Mouse (Mus musculus) kidney, embryonic 14.5 days (tissue): ENCODE results near the gene Abcc12. TPM values are rescaled to one million over a fixed set of nuclear protein-coding genes. Genes with fewer than 3 reads are reported as not detected.
A peak's percentile ranks its signal among the peaks of the same experiment; 100 is the strongest.

Experiments
- ATAC-seq: fragments of 200-750 bp; cut with Nextera tagmentation; 2 replicates; pipeline ENCODE4 v1.8.0; 2017; ENCODE audit warnings: moderate number of reproducible peaks, mild to moderate bottlenecking, moderate TSS enrichment, moderate library complexity; ENCODE audit not compliant: low FRiP score, low TSS enrichment
- H3K27ac ChIP-seq: fragments of 300-500 bp; sonication (generic); 2 replicates; pipeline ENCODE4 v1.5.1; 2014; ENCODE audit warnings: low read depth, mild to moderate bottlenecking, low read length, moderate library complexity, mixed read lengths
- H3K27me3 ChIP-seq: fragments of 300-500 bp; sonication (generic); 2 replicates; pipeline ENCODE4 v1.6.1; 2014; ENCODE audit warnings: mild to moderate bottlenecking, low read length; ENCODE audit not compliant: control insufficient read depth, insufficient read depth
- H3K36me3 ChIP-seq: fragments of 300-500 bp; sonication (generic); 2 replicates; pipeline ENCODE4 v1.6.1; 2014; ENCODE audit warnings: low read length, mixed read lengths; ENCODE audit not compliant: control insufficient read depth, insufficient read depth
- H3K4me1 ChIP-seq: fragments of 300-500 bp; sonication (generic); 2 replicates; pipeline ENCODE4 v1.6.1; 2014; ENCODE audit warnings: low read length, mixed read lengths; ENCODE audit not compliant: control insufficient read depth, insufficient read depth
- H3K4me2 ChIP-seq: fragments of 300-500 bp; sonication (generic); replicated peaks from 2 replicates; pipeline ENCODE4 v1.6.1; 2014; ENCODE audit warnings: low read depth, mild to moderate bottlenecking, low read length
- H3K4me3 ChIP-seq: fragments of 300-500 bp; sonication (generic); 2 replicates; pipeline ENCODE4 v1.5.1; 2014; ENCODE audit warnings: mild to moderate bottlenecking, low read length
- H3K9ac ChIP-seq: fragments of 300-500 bp; sonication (generic); 2 replicates; pipeline ENCODE4 v1.6.1; 2014; ENCODE audit warnings: low read depth, mild to moderate bottlenecking, low read length, moderate library complexity
- H3K9me3 ChIP-seq: fragments of 300-500 bp; sonication (generic); 2 replicates; pipeline ENCODE4 v1.6.1; 2016; ENCODE audit warnings: low read length; ENCODE audit not compliant: control insufficient read depth
- WGBS: fragments of 180-500 bp; shearing (Covaris S2); extraction: QIAGEN DNeasy Blood & Tissue Kit; methylation state at CpG from one replicate; pipeline ENCODE4 v1.1.7; 2014; 5-methylcytosine and 5-hydroxymethylcytosine counted together
- polyA plus RNA-seq: library from polyadenylated mRNA; unstranded; fragments of >200 nt; fragmentation: Nextera tagmentation; extraction: Ambion mirVana; gene quantifications from 2 replicates; pipeline ENCODE4 v1.2.1, GENCODE M21; 2014

The Abcc12 gene
- polyA plus RNA-seq, 1 experiment from 2014 or later, result 0.08 TPM

DNA sequence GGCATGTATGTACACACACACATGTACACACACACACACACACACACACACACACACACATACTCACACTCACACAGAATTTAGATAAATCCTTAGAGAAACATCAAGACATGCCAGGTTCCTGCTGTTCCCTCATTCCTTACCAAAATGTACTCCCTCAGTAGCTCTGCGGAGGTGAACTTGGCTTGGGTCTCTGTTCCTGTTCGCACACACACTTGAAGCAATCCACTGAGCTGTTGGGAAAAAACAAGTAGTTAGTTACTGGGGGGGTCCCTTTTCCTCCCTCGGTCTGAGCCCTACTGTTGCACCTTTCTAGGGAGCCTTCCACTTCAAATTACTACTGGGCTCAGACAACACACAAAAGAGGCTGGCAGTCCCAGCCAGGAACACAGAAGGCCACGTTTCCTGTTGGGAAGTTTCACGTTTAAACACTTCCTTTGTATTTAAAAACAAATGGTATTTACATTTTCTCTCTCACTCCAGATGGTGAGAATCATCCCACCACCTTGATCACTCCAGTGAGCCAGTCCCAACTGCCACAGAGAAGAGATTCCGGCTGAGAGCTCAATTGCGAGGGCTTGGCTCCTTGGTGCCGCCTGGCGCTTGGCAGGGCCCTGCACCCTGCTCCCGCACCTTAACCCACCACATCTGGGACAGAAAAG, 68.2 kb downstream of the Abcc12 start:
- Histone ChIP-seq H3K9me3 (no peaks in the 10 kb centered on the region), H3K4me2 (no peak overlapping the region), H3K27ac (no peak overlapping the region), H3K9ac (no peak overlapping the region), H3K4me1 (no peaks in the 10 kb centered on the region), H3K36me3 (no peaks in the 10 kb centered on the region), H3K27me3 (no peaks in the 10 kb centered on the region), H3K4me3 (no peak overlapping the region)
- WGBS, result 66% methylated on average over 10 of the region's 10 CpGs
- ATAC-seq, result no peak

GRCm38 (mm10) chr8:86501341-86501740, 79.1 kb downstream of the Abcc12 start:
- Histone ChIP-seq H3K9me3 (peaks cover 6% of the 10 kb centered on the region), H3K36me3 (no peaks in the 10 kb centered on the region), H3K4me1 (no peaks in the 10 kb centered on the region), H3K27me3 (no peaks in the 10 kb centered on the region), H3K4me2 (no peak overlapping the region), H3K27ac (no peak overlapping the region), H3K4me3 (no peak overlapping the region), H3K9ac (no peak overlapping the region)
- ATAC-seq, result no peak
- 81% methylated on average over 7 of the region's 7 CpGs for WGBS

DNA sequence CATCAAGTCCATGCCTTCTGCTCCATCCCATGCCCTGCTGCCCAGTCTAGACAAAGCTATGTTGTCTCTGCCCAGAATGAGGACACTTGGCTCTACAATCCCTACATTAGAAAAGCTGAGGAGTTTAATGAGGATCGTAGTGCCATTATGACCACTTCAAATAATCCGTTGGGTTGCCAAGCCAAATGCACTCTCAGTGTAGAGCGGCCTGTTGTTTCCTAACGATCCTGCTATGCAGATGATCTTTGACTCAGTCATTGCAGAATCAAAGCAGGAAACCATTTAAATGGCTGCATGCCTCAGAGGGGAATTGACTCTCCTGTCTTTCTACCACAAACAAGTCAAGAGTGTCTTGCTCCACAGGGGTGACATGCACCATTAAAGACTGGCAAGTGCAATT, 85.4 kb downstream of the Abcc12 start:
- Histone ChIP-seq H3K9ac (no peak overlapping the region), H3K4me3 (no peak overlapping the region), H3K4me1 (no peaks in the 10 kb centered on the region), H3K27ac (no peak overlapping the region), H3K4me2 (no peak overlapping the region), H3K36me3 (no peaks in the 10 kb centered on the region), H3K9me3 (no peaks in the 10 kb centered on the region), H3K27me3 (no peaks in the 10 kb centered on the region)
- ATAC-seq, result no peak
- WGBS, result 75% methylated on average over 4 of the region's 4 CpGs

DNA sequence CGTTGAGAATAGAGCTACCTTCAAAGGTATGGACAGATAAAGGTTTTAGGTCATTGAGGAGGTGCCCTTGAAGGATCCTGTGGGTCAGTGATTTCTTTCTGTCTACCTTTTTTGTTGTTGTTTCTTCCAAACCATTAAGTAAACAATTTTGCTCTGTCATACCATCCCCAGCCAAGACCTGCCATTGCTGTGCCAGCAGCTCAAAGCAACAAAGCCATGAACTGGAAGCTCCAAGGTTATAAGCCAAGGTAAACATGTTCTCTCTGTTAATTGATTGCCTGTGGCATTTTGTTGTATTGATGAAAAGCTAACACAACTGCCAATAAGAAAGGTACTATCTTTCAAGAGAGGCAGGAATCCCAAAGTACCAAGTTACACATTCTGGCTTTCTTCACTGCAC, 86.6 kb downstream of the Abcc12 start:
- no peak overlapping the region for H3K27ac ChIP-seq
- ATAC-seq, result no peak
- 74% methylated on average over 1 of the region's 1 CpGs for WGBS

GRCm38 (mm10) chr8:86485411-86485810, 95.1 kb downstream of the Abcc12 start:
- ATAC-seq, result no peak
- 87% methylated on average over 6 of the region's 6 CpGs for WGBS
- no peak overlapping the region for H3K4me2 ChIP-seq
- H3K4me1 ChIP-seq, result no peaks in the 10 kb centered on the region
- H3K27ac ChIP-seq, result no peak overlapping the region
- H3K9me3 ChIP-seq, result no peaks in the 10 kb centered on the region
- no peak overlapping the region for H3K4me3 ChIP-seq
- H3K9ac ChIP-seq, result no peak overlapping the region
- no peaks in the 10 kb centered on the region for H3K36me3 ChIP-seq
- no peaks in the 10 kb centered on the region for H3K27me3 ChIP-seq

More for the DNA sequence above, 86.6 kb downstream of the Abcc12 start:
- H3K27me3 ChIP-seq, result no peaks in the 10 kb centered on the region
- H3K4me2 ChIP-seq, result no peak overlapping the region
- H3K36me3 ChIP-seq, result no peaks in the 10 kb centered on the region
- no peaks in the 10 kb centered on the region for H3K9me3 ChIP-seq
- H3K4me3 ChIP-seq, result no peak overlapping the region
- H3K4me1 ChIP-seq, result no peaks in the 10 kb centered on the region
- no peak overlapping the region for H3K9ac ChIP-seq

DNA sequence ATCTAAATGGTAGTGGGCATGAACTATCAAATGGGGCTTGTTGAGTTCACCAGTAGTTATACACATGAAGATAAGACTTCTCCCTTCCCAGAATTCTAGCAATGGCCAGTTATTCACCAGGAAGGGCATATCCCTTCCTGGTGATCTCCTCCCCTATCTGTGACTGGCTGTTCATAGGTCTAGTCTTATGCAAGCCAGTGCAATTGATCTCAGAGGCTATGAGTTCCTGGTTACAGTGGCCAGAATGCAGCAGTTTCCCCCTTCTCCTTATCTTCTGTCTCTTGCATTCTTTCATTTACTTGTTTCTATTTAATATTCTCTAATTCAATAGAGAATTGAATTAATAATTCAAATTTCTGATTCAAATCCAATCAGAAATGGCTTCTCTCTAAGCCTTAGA, 96.2 kb downstream of the Abcc12 start:
- no peak overlapping the region for H3K27ac ChIP-seq
- ATAC-seq, result no peak
- H3K9ac ChIP-seq, result no peak overlapping the region
- H3K4me1 ChIP-seq, result no peaks in the 10 kb centered on the region
- H3K9me3 ChIP-seq, result no peaks in the 10 kb centered on the region
- H3K4me2 ChIP-seq, result no peak overlapping the region
- no peak overlapping the region for H3K4me3 ChIP-seq
- H3K27me3 ChIP-seq, result no peaks in the 10 kb centered on the region
- H3K36me3 ChIP-seq, result no peaks in the 10 kb centered on the region

DNA sequence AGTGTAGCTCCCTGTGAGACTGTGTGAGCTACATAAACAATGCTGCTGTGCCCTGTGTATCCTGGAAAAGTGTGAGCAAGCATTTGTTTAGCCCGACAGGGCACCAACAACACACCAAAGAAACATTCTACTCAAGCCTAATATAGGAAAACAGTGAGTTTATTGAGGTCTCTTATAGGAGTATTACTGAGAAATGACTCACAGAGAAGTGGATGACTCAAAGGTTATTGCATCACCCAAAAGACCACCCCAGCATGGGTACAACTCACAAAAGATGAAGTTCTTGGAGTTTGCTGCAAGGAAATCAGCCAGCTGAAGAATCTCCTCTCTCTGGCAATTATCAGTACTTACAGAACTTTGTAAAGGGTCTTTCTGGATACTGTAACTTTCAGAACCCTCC, 98.4 kb downstream of the Abcc12 start:
- Histone ChIP-seq H3K9ac (no peak overlapping the region), H3K4me2 (no peak overlapping the region), H3K27ac (no peak overlapping the region), H3K36me3 (no peaks in the 10 kb centered on the region), H3K4me3 (no peak overlapping the region), H3K27me3 (no peaks in the 10 kb centered on the region), H3K9me3 (no peaks in the 10 kb centered on the region), H3K4me1 (no peaks in the 10 kb centered on the region)
- ATAC-seq, result no peak
- 76% methylated on average over 1 of the region's 1 CpGs for WGBS

GRCm38 (mm10) chr8:86475711-86476438, 104.6 kb downstream of the Abcc12 start:
- ATAC-seq, result peak; percentile 68
- H3K4me1 ChIP-seq, result no peaks in the 10 kb centered on the region
- H3K27ac ChIP-seq, result no peak overlapping the region
- H3K9me3 ChIP-seq, result no peaks in the 10 kb centered on the region
- H3K4me2 ChIP-seq, result no peak overlapping the region
- H3K36me3 ChIP-seq, result no peaks in the 10 kb centered on the region
- no peaks in the 10 kb centered on the region for H3K27me3 ChIP-seq
- H3K4me3 ChIP-seq, result no peak overlapping the region
- H3K9ac ChIP-seq, result no peak overlapping the region
- 41% methylated on average over 9 of the region's 9 CpGs for WGBS

- H3K27ac ChIP-seq, result no peak overlapping the region
- H3K9me3 ChIP-seq, result no peaks in the 10 kb centered on the region
- no peaks in the 10 kb centered on the region for H3K4me1 ChIP-seq
- no peak overlapping the region for H3K9ac ChIP-seq
- H3K4me2 ChIP-seq, result no peak overlapping the region
- 86% methylated on average over 4 of the region's 4 CpGs for WGBS
- H3K27me3 ChIP-seq, result no peaks in the 10 kb centered on the region
- ATAC-seq, result no peak
- no peak overlapping the region for H3K4me3 ChIP-seq
- H3K36me3 ChIP-seq, result no peaks in the 10 kb centered on the region
These were observed 106.0 kb downstream of the Abcc12 start for GRCm38 (mm10) chr8:86474461-86474860.
